Mouse (Mus musculus): Measurements from ENCODE around the gene Usf1.

Usf1 gene

DNA sequence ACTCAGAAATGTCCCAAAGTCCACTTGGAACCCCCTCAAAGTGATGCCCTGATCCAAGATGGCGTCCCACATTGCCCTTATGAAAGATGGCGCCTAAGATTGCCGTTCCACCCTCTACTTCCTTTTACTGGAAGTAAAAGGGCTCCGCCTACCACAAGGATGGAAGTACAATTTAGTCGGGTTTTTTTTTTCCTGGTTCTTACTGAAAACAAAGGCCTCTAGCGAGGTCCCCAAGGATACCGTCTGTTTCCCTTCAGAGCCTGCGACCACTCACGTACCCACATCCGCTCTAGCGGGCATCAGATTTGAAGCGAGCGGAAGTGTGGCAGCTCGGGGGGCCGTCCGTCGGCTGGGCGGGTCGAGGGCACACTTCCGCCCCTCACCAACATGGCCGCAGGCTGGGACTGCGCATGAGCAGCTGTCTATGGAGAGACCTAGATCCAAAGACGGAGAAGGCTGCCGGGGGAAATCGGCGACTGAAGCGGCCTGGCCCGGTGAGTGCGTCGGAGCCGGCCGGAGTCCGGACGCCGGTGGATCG, at the start of gene Usf1:
TSS of gene Usf1 (plus strand) at position 367 of the 538 bp plus-strand sequence.
- DNase-seq (ENCODE audit: low spot score in 2 of 2): peak; percentile 93 to 95

GRCm38 (mm10) chr1:171365934-171366333, 45.2 kb upstream of the Usf1 start:
- DNase-seq (ENCODE audit: low spot score in 2 of 2): no peak

GRCm38 (mm10) chr1:171369845-171370556, 41.1 kb upstream of the Usf1 start, which contains the start of gene Nectin4:
Gene Nectin4, plus strand, starts transcription at chr1:171370099.
- peak in 1 of 2 experiments; percentile 70 for DNase-seq (ENCODE audit: low spot score in 2 of 2)

DNA sequence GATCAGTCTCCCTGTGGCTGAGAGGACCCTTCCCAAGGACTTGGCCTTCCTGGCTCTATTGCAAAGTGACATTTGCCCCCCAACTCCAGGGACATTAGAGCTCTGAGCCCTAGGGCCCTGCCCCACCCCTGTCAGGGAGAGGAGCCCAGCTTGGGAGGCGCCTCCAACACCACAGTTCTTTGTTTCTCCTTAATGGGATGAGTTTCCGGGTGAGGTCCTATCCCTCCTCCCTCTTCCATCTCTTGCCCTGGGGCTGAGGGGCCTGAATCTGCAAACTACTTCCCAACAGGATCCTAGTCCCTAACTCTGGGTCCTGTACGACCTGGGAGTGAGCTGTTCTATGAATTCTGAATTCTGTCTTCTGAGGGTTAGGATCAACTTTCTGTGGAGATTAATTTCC, 38.2 kb upstream of the Usf1 start:
- DNase-seq (ENCODE audit: low spot score in 2 of 2): no peak

GRCm38 (mm10) chr1:171373946-171374345, 37.2 kb upstream of the Usf1 start:
- no peak for DNase-seq (ENCODE audit: low spot score in 2 of 2)

DNA sequence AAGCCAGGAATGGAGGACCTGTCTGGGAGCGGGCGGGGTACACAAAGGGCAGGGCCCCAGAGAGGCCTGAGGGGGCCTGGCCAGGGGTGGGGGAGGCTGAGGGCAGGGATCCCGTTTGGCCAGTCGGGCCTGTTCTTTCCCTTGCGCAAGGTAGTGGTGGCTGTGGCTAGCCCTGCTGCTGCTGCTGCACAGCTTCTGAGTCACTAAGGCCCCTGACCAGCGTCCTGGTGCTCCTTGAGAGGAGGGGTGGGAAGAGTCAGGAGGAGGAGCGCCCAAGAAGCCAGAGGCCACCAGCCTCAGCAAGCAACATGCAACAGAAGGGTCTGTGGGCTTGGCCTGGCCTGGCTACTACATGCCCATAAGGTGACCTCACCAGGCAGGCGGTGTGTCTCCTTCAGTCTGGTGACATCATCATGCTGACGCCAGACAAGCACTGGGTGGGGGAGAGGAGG, 35.4 kb upstream of the Usf1 start:
- DNase-seq (ENCODE audit: low spot score in 2 of 2): peak in 1 of 2 experiments; percentile 70

DNA sequence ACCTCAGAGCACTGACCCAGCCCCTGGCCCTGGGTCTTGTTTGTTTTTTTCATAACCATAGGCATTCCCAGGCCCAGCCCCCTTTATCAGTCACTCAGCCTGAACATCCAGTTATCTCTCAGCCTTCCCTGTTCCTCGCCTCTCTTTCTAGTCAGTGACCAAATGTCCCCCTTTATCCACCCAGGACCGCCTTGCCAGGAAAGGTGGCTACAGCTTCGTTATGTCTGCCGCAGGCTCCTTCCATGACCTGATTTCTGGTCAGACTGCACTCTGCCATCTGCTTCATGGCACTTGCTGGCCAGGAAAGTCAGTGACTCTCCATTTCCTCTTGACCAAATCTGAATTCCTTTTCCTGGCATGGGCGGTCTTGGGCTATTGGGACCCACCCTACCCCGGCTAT, 32.8 kb upstream of the Usf1 start:
- DNase-seq (ENCODE audit: low spot score in 2 of 2): no peak

DNA sequence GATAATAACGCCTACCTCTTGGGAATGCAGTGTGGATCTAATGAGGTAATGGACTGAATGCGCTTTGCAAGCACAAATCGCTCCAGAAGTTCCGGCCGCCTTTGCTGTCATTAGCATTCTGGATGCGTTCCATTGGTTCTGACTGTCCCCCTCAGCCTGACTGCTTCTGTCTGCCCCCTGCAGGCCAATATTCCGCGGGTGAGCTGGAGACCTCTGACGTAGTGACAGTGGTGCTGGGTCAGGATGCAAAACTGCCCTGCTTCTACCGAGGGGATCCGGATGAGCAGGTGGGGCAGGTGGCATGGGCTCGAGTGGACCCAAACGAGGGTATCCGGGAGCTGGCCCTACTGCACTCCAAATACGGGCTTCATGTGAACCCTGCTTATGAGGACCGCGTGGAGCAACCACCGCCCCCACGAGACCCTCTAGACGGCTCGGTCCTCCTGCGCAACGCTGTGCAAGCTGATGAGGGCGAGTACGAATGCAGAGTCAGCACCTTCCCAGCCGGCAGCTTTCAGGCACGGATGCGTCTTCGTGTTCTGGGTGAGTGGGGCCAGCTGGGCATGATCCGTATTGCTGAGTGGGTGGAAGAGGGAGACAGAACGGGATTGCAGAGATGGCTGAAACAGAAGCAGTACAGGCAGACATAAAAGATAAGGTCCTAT, 31.0 kb upstream of the Usf1 start:
- peak; percentile 55 to 80 for DNase-seq (ENCODE audit: low spot score in 2 of 2)

DNA sequence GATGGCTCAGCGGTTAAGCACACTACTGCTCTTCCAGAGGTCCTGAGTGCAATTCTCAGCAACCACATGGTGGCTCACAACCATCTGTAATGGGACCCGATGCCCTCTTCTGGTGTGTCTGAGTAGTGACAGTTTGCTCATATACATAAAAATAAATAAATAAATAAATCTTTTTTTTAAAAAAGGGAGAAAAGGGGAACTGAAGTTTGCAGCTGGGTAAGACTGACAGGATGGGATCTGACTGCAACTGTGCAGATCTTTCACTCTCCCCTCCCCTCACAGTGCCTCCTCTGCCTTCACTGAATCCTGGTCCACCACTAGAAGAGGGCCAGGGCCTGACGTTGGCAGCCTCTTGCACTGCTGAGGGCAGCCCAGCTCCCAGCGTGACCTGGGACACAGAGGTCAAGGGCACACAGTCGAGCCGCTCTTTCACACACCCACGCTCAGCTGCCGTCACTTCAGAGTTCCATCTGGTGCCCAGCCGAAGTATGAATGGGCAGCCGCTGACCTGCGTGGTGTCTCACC, 29.0 kb upstream of the Usf1 start:
- no peak for DNase-seq (ENCODE audit: low spot score in 2 of 2)

GRCm38 (mm10) chr1:171384361-171384760, 26.8 kb upstream of the Usf1 start:
- peak in 1 of 2 experiments; percentile 64 for DNase-seq (ENCODE audit: low spot score in 2 of 2)

DNA sequence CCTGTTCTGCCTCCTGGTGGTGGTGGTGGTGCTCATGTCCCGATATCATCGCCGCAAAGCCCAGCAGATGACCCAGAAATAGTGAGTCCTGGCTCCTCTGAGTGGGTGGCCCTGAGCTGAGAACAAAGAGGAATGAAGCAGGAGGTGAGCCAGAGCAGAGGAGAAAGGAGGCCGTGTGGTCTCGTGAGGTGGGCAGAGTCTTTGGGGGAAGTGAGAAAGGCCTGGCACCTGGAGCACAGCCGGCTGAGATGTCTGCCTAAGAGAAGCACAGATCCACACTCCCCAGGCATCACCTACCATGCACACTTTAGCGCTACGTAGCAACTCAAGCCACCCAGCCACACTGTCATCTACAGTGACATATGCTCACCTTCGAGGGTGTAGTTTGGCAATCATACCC, 25.9 kb upstream of the Usf1 start:
- no peak for DNase-seq (ENCODE audit: low spot score in 2 of 2)

DNA sequence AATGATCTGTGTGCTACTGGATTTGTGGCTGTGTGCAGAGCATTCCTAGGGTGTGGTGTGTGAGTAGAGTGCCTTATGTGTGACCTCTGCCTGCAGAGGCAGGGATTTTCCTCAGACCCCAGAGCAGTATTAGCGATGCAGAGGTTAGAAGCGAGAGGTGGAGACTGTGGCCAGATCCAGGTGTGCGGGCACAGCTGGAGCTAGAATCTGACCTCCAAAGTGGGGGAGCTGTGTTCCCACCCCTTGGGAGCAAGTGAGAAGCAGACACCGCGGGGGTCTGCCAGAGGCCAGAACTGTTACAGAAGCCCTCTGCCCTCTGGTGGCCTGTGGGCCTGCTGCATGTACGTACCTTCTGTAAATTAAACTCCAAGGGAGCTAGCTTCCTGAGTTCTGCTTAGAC, 24.0 kb upstream of the Usf1 start:
- no peak for DNase-seq (ENCODE audit: low spot score in 2 of 2)

- DNase-seq (ENCODE audit: low spot score in 2 of 2): peak in 1 of 2 experiments; percentile 36
Observed at GRCm38 (mm10) chr1:171388376-171389102, 22.6 kb upstream of the Usf1 start, which contains the start of gene Arhgap30. Gene Arhgap30, plus strand, starts transcription at chr1:171388954.

DNA sequence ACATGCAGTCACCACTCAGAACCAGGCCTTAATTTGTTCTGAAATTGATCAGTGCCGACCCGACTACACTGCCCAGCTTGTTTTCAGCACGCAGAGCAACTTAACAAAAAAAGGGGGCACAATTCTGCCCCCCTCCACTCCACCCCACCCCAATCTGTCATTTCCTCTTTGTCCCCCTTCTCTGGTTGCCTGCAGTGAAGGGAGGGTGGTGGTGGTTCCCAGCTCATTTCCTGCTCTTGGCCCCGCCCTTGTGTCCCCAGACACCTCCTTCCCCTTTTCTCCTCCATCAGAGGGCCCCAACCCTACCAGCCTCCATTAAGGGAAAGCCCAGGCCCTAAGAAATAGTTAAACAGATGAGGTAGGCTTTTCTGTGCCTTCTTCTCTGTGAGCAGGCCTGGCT, 21.0 kb upstream of the Usf1 start:
- DNase-seq (ENCODE audit: low spot score in 2 of 2): no peak

DNA sequence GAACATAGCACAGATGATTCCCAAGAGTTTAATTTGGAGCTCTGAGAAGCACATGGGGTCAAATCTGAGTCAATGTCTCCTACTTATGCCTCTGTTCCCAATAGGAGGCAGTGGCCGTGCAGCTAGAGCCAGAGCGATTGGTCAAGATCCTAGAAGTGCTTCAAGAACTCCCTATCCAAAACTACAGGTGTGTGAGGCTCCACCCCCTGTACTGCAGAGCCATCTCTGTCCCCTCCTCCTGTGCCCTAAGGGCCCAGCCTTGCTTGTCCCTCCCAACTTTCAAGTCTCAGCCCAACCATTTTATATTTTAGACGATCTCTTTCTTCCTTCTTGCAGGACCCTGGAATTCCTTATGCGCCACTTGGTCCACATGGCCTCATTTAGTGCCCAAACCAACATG, 9.3 kb upstream of the Usf1 start:
- DNase-seq (ENCODE audit: low spot score in 2 of 2): no peak

GRCm38 (mm10) chr1:171402991-171403390, 8.1 kb upstream of the Usf1 start:
- no peak for DNase-seq (ENCODE audit: low spot score in 2 of 2)

GRCm38 (mm10) chr1:171407263-171407662, 3.9 kb upstream of the Usf1 start:
- DNase-seq (ENCODE audit: low spot score in 2 of 2): no peak

DNA sequence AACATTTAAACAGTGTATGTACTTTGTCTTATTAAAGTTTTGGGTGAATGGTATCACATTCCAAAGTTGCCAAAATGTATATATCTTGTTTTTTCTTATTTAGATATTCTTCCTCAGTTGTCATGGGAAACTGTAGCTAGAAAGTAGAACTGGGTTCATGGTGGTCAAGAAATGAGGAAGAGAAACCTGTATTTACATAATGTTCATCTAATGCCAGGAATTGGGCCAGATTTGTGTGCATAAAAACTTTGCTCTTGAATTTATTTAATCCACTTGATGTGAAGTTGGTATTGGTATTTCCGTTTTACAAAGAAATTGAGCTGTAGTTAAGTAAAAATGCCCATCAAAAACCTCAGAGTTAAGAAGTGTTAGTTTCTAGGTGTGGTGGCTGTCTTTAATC, 882 bp upstream of the Usf1 start:
- no peak for DNase-seq (ENCODE audit: low spot score in 2 of 2)

GRCm38 (mm10) chr1:171411492-171411941, 404 bp downstream of the Usf1 start:
- DNase-seq (ENCODE audit: low spot score in 2 of 2): no peak

GRCm38 (mm10) chr1:171412001-171412441, 908 bp downstream of the Usf1 start:
- DNase-seq (ENCODE audit: low spot score in 2 of 2): no peak

DNA sequence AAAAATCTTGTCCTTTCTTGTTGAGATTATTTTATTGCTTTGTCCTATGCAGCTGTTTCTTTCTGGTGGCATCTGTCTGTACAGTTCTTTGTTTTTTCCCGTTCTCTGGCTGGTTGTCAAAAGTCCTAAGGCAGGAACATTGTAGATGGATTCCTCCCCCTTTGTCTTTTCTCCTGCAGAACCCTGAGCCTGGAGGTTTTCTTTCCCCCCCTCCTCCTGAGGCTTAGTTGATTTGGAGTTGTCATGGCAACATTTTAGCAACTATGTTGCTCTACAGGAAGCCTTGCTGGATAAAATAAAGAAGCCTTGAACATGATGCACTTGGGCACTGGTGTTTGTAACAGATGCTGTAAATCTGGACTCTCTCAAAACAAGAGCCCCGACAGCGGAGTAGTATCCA, 1.3 kb downstream of the Usf1 start:
- DNase-seq (ENCODE audit: low spot score in 2 of 2): no peak

DNA sequence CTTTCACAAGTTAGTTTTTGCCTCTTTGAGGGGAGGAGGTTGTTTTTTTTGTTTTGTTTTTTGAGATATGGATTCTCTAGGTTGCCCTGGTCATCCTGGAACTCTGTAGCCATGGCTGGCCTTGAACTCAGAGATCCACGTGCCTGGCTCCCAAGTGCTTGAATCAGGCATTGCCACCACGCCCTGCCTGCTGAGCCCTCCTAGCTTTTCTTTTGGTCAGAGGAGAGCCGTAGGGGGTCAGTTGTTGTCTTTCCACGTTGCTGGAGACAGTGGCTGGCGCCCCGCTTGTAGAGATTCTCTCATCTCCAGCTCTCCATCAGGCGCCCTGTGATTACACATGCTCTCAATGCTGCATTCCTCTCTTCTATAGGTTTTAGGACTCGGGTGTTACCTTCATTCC, 2.5 kb downstream of the Usf1 start:
- no peak for DNase-seq (ENCODE audit: low spot score in 2 of 2)

Measured in urinary bladder, postnatal 4 days (tissue).